Mouse (Mus musculus): ENCODE measurements around the gene Kif27. TPM values are rescaled to one million over a fixed set of nuclear protein-coding genes. Genes with fewer than 3 reads are reported as not detected.
A peak's percentile ranks its signal among the peaks of the same experiment; 100 is the strongest.
"Not testable (repeated sequence)": the region's sequence is repeated elsewhere in the genome, so short reads cannot be mapped to it uniquely, and the experiment has no call there.

The Kif27 gene
- polyA plus RNA-seq, 1 experiment from 2014 or later: 2.4 TPM

DNA sequence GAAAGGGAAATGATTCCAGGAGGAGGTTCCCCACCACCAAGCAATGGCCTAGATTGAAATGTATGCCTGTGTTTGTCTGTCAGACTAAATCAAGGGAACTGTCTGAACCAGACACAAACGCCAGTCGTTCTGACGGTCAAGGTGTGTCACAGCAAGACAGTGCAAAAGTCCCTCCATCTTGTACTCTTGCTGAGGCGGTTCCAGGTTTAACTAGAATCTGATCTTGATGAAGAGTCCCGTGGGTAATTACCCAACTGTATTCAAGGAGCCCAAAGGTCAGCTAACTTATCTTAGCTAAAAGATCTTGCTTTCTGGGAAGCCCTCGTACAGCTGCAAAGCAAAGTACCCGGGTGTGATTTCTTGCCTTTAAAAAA, 26.6 kb upstream of the Kif27 start:
- WGBS: 86% methylated on average over 7 of the region's 7 CpGs
- ATAC-seq (ENCODE audit: low FRiP score, low read depth): no peak
- H3K4me2 ChIP-seq (replicated peaks): peak overlapping the region; percentile 93
- H3K36me3 ChIP-seq: peaks cover 33% of the 10 kb centered on the region
- H3K27ac ChIP-seq: no peak overlapping the region
- H3K9ac ChIP-seq: peak overlapping the region; percentile 75; the same call in 1 of the 2 replicates
- no peak overlapping the region for H3K4me3 ChIP-seq
- H3K4me1 ChIP-seq: peaks cover 5% of the 10 kb centered on the region
- no peaks in the 10 kb centered on the region for H3K27me3 ChIP-seq (replicated peaks)
- H3K9me3 ChIP-seq: peaks cover 19% of the 10 kb centered on the region

DNA sequence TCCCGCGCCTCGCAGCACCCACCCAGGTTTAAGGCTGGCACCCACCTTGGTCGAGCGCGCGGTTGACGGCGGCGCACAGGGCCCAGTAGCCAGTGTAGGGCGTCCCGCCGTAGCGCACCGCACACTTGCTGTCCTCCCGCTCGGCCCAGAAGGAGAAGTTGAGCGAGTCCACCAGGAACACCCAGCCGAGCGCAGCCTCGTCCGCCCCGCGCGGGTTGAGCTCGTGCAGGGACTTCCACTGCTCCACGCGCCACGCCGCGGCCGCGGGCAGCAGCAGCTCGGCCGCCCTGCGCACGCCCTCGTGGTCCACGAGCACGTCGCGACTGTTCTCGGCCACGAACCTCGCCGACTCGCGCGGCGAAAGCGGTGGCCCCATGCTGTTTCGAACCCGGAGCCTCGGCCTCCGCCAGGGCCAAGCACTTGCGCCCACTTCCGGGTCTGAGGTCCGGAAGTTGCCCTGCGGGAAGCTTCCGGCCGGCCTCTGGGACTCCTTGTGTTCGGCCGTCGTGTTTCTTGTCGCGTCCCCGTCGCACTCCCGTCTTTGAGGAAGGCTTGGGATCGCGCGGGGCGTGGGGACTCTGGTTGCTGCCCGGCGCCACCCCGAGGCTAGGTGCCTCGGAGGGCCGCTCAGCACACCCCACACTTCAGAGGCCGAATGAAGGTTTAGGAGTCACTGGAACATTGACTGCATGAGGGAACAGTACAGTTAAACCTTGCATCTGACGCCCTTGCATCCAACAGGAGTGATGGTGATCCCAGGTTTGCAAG, 26.0 kb upstream of the Kif27 start, which contains the start of gene 2210016F16Rik:
Gene 2210016F16Rik (minus strand): TSS at position 447 of the 768 bp plus-strand sequence.
- Histone ChIP-seq H3K27me3 (replicated peaks) (no peaks in the 10 kb centered on the region), H3K27ac (no peak within 1 kb of the TSS), H3K4me1 (peaks cover 5% of the 10 kb centered on the region), H3K4me2 (replicated peaks) (peak within 1 kb of the TSS; percentile 93), H3K9me3 (peaks cover 24% of the 10 kb centered on the region), H3K4me3 (peak within 1 kb of the TSS; percentile 70), H3K9ac (peak within 1 kb of the TSS; percentile 75), H3K36me3 (peaks cover 33% of the 10 kb centered on the region)
- ATAC-seq (ENCODE audit: low FRiP score, low read depth): peak; percentile 75
- WGBS: 4% methylated on average over 80 of the region's 80 CpGs

DNA sequence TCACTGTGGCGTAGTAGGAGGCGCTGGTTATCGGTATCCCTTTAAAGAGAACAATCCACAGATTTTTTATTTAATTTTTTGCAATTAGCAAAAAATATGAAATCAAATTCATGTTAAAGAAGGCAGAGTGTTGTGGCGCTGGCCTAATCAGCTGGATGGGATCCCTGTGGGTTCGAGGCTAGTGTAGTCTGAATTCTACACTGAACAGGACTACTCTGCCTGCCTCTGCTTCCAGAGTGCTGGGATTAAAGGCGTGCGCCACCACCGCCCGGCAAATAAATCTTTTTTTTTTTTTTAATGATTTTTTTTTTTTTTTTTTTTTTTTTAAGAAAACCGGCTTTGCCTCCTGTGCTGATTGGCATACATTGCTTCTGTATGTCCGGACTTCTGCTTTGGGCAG, 25.4 kb upstream of the Kif27 start:
- Histone ChIP-seq H3K36me3 (peaks cover 33% of the 10 kb centered on the region), H3K27ac (no peak overlapping the region), H3K27me3 (replicated peaks) (no peaks in the 10 kb centered on the region), H3K4me1 (peaks cover 5% of the 10 kb centered on the region), H3K4me2 (replicated peaks) (peak overlapping the region; percentile 93), H3K4me3 (peak overlapping the region; percentile 70), H3K9me3 (peaks cover 25% of the 10 kb centered on the region), H3K9ac (peak overlapping the region; percentile 75)
- ATAC-seq (ENCODE audit: low FRiP score, low read depth): 0 out of 2 replicates have a peak, but pooled peaks have one; percentile 35
- 64% methylated on average over 10 of the region's 11 CpGs for WGBS

DNA sequence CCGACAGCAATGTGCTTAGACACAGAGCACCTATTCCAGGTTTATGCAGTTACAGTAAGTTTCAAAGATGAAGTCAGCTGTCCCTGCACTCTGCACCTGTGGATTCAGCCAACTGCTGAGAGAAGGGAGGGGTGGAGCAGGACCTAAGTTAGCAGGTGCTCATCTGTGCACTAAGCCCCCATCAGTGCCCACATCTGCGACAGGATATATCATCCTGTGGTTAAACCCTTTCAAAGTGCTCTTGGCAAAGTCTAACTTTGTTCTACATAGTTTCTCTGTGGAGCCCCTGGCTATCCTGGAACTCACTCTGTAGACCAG, 14.2 kb upstream of the Kif27 start:
- peaks cover 9% of the 10 kb centered on the region; the same call in 1 of the 2 replicates for H3K9me3 ChIP-seq
- WGBS: 90% methylated on average over 2 of the region's 2 CpGs

DNA sequence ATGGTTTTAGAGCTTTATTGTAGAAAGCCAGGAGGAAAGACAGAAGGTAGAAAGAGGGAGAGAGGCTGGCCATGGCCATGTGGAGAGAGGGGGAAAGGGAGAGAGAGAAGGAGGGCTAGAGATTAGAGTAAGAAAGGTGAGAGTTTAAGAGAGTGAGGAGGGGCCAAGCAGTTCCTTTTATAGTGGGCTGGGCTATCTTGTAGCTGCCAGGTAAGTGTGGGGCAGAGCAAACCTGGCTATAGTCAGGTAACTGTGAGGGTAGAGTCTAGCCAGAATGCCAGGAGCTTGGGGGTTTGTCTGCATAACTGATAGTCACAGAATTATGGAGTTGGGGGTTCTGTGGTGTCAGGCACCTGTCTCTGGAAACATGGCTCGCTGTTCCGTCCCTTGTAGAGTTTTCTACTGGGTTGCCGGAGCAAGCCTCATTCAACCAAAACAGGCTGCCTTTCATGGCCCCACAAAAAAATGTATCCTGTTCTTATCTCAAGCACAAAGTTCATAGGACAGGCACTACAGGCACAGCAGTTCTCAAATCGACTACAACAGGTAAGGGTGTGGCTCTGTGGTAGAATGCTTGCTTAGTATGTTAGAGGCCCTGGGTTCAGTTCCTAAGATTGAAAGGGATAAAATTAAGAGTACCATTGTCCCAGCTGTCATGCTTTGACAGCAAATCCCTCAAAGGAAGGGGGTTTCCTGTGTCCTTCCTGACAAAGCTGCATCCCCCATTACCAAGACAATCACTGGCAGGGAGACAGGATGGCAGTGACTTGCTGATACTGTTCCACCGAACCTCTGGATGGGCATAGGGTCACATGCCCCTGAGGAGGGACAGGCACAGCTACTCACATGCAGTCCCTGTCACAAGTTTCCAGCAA, 13.6 kb upstream of the Kif27 start:
- no peaks in the 10 kb centered on the region for H3K27me3 ChIP-seq (replicated peaks)
- H3K9me3 ChIP-seq: peaks cover 9% of the 10 kb centered on the region; the same call in 1 of the 2 replicates
- 94% methylated on average over 5 of the region's 5 CpGs for WGBS
- no peak overlapping the region for H3K9ac ChIP-seq
- no peaks in the 10 kb centered on the region for H3K36me3 ChIP-seq
- no peak overlapping the region for H3K4me2 ChIP-seq (replicated peaks)
- no peak overlapping the region for H3K27ac ChIP-seq
- H3K4me3 ChIP-seq: no peak overlapping the region
- no peak for ATAC-seq (ENCODE audit: low FRiP score, low read depth)
- no peaks in the 10 kb centered on the region for H3K4me1 ChIP-seq

More for the DNA sequence above, 14.2 kb upstream of the Kif27 start:
- H3K9ac ChIP-seq: no peak overlapping the region
- no peak overlapping the region for H3K4me3 ChIP-seq
- H3K27me3 ChIP-seq (replicated peaks): no peaks in the 10 kb centered on the region
- H3K4me1 ChIP-seq: no peaks in the 10 kb centered on the region
- ATAC-seq (ENCODE audit: low FRiP score, low read depth): no peak
- H3K27ac ChIP-seq: no peak overlapping the region
- H3K36me3 ChIP-seq: no peaks in the 10 kb centered on the region
- H3K4me2 ChIP-seq (replicated peaks): no peak overlapping the region

DNA sequence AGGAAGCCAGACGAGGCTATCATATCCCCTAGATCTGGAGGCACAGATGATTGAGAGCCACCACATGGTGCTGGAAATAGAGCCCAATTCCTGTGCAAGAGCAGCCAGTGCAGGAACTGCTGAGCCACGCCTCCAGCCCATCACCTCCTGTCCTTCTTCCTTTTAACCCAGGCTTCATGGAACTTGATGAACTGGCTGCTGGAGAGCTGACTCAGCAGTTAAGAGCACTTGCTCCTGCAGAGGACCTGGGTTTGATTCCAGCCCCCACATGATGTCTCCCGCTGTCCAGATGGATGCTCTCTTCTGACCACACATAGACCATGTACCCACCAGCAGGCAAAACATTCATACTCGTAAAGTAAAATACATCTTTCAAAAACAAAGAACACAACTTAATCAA, 9.9 kb upstream of the Kif27 start:
- 74% methylated on average over 4 of the region's 4 CpGs for WGBS
- Histone ChIP-seq H3K4me3 (no peak overlapping the region), H3K4me1 (no peaks in the 10 kb centered on the region), H3K36me3 (no peaks in the 10 kb centered on the region), H3K9ac (no peak overlapping the region), H3K27me3 (replicated peaks) (no peaks in the 10 kb centered on the region), H3K9me3 (no peaks in the 10 kb centered on the region), H3K27ac (no peak overlapping the region), H3K4me2 (replicated peaks) (no peak overlapping the region)
- ATAC-seq (ENCODE audit: low FRiP score, low read depth): no peak

DNA sequence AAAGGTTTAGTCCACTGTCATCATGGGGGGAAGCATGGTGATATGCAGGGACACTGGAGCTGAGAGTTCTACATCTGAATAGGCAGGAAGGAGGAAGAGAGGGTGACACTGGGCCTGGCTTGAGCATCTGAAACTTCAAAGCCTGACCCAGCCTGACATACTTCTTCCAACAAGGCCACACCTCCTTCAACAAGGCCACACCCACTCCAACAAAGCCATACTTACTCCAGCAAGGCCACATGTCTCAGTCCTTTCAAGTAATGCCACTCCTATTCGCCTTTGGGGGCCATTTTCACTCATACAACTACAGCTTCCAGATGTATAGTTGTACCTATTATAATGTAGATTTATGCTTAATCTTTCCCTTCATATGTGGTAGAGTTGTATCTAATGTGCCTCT, 8.7 kb upstream of the Kif27 start:
- Histone ChIP-seq H3K36me3 (no peaks in the 10 kb centered on the region), H3K27me3 (replicated peaks) (no peaks in the 10 kb centered on the region), H3K4me3 (no peak overlapping the region), H3K4me2 (replicated peaks) (no peak overlapping the region), H3K4me1 (no peaks in the 10 kb centered on the region), H3K27ac (no peak overlapping the region), H3K9me3 (no peaks in the 10 kb centered on the region), H3K9ac (no peak overlapping the region)
- 83% methylated on average over 1 of the region's 1 CpGs for WGBS
- ATAC-seq (ENCODE audit: low FRiP score, low read depth): no peak

DNA sequence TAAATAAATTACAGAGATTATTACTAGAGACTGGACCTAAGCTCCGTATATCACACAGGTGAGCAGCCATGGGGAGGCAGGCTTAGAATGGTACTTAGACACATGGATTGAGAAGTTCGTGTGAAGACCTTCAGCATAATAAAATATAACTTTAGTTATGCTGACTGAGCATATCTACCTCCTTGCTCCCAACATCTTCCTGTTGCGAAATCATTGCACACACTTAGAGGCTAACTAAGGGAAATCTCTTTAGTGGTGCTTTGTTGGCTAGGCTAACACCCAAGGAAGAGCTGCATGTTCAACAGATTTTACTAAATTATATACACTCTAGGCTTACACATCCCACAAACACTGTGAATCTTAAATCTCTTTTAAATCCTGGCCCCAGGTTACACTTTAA, 7.5 kb upstream of the Kif27 start:
- no peaks in the 10 kb centered on the region for H3K4me1 ChIP-seq
- 91% methylated on average over 3 of the region's 3 CpGs for WGBS
- no peaks in the 10 kb centered on the region for H3K36me3 ChIP-seq
- no peak for ATAC-seq (ENCODE audit: low FRiP score, low read depth)
- no peak overlapping the region for H3K9ac ChIP-seq
- no peak overlapping the region for H3K4me2 ChIP-seq (replicated peaks)
- no peak overlapping the region for H3K27ac ChIP-seq
- H3K9me3 ChIP-seq: no peaks in the 10 kb centered on the region
- no peaks in the 10 kb centered on the region for H3K27me3 ChIP-seq (replicated peaks)
- H3K4me3 ChIP-seq: no peak overlapping the region

DNA sequence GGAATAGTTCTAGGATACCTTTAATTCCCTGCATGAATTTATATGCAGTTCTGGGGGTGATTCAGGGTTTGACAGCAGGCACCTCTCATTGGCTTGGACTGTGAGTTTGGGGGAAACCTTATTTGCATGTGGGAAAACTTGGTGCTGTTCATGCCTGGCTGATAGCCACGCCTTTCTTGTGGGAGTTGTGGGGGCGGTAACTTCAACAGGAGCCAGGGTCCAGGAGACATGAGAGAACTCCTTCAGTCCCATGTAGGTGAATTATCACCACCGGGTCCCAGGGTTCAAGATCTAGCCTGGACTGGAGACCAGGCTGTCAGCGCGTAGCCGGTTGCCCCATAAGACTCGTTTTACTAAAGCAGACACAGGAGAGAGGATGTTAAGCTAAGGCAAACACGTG, 6.3 kb upstream of the Kif27 start:
- WGBS: 84% methylated on average over 8 of the region's 8 CpGs
- not testable (repeated sequence) for ATAC-seq (ENCODE audit: low FRiP score, low read depth)

DNA sequence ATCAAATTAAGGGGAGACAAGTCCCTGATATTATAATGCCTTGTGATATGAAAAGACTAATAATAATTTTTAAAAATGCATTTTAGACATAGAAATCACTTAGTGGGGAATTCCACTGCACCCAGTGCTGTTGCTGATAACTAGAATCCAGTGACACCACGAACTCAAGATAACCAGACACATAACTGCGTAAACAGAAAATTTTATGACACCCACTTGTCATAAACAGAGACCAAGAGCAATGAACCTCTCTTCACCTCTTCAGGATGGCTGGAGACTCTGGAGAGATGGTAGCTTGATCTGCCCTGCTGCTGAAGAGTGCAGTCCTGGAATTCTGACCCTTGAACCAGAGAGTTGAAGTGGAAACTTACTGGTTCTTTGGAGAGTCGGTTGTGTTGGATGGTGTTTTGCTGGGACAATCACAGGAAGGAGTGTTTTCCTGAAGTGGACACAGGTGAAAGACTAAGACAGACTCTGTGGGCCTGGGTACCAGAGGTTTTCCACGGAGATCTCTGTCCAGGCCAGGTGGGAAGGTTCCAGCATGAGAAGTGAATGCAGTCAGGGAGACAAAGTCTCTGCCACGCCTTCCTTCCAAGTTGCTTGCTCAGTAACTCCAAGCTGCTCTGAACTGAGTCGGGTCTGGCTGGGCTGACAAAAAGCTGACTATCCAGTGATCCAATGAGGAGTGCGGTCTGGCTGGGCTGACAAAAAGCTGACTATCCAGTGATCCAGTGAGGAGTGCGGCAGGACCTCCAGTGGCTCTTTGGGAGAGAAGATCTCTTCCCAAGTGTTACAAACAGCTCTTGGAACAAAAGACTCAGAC, 5.6 kb upstream of the Kif27 start:
- no peak for ATAC-seq (ENCODE audit: low FRiP score, low read depth)
- Histone ChIP-seq H3K9ac (no peak overlapping the region), H3K36me3 (no peaks in the 10 kb centered on the region), H3K27me3 (replicated peaks) (no peaks in the 10 kb centered on the region), H3K9me3 (no peaks in the 10 kb centered on the region), H3K27ac (no peak overlapping the region), H3K4me3 (no peak overlapping the region), H3K4me1 (no peaks in the 10 kb centered on the region), H3K4me2 (replicated peaks) (no peak overlapping the region)
- 84% methylated on average over 8 of the region's 8 CpGs for WGBS

More for the DNA sequence above, 6.3 kb upstream of the Kif27 start:
- H3K4me3 ChIP-seq; H3K9ac ChIP-seq; H3K9me3 ChIP-seq; H3K27me3 ChIP-seq (replicated peaks); H3K36me3 ChIP-seq; H3K4me2 ChIP-seq (replicated peaks); H3K4me1 ChIP-seq; H3K27ac ChIP-seq: not testable (repeated sequence)

DNA sequence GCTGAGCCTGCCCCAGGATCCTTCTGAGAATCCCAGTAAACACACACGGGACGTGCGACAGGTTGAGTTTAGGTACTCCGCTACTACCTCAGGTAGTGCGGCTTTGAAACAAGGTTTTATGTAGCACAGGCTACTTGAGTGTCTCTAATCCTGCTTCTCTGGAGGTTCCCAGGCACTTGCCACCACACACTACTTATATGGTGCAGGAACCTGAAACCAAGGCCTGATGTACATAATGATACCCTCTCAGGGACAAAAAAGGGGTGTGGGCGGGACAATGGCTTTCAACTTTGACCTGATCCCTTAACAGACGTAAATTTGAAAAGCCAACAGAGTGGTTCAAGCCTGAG, 357 bp upstream of the Kif27 start:
- H3K9ac ChIP-seq: no peak overlapping the region
- WGBS: 2% methylated on average over 7 of the region's 7 CpGs
- peak overlapping the region; percentile 98 for H3K4me2 ChIP-seq (replicated peaks)
- no peaks in the 10 kb centered on the region for H3K36me3 ChIP-seq
- peak; percentile 75 for ATAC-seq (ENCODE audit: low FRiP score, low read depth)
- H3K27ac ChIP-seq: no peak overlapping the region
- H3K4me1 ChIP-seq: 0 out of 2 replicates have a peak, but pooled peaks cover 5% of the 10 kb centered on the region
- peak overlapping the region; percentile 73 for H3K4me3 ChIP-seq
- no peaks in the 10 kb centered on the region for H3K27me3 ChIP-seq (replicated peaks)
- no peaks in the 10 kb centered on the region for H3K9me3 ChIP-seq

DNA sequence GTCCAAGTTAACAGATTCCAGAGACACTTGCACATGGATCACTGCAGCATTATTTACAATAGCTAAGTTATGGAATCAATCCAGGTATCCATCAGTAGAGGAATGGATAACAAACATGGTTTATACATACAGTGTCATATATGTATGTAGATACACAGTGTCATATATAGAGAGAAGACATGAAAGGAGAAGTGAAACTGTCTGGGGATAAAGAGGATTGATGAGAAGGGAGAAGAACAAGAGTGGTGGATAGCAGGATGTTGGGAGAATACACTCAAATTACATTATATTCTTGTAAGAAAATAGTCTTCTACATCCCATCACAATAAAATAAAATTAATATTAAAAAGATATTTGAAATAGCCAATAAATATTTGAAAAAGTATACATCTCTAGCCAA, 5.9 kb downstream of the Kif27 start:
- no peaks in the 10 kb centered on the region for H3K36me3 ChIP-seq
- no peak overlapping the region for H3K4me2 ChIP-seq (replicated peaks)
- H3K27ac ChIP-seq: no peak overlapping the region
- no peak for ATAC-seq (ENCODE audit: low FRiP score, low read depth)
- H3K9me3 ChIP-seq: no peaks in the 10 kb centered on the region
- no peak overlapping the region for H3K4me3 ChIP-seq
- H3K9ac ChIP-seq: no peak overlapping the region
- no peaks in the 10 kb centered on the region for H3K4me1 ChIP-seq
- H3K27me3 ChIP-seq (replicated peaks): no peaks in the 10 kb centered on the region
